Mouse (Mus musculus): Measurements from ENCODE around the gene Cytl1.

The Cytl1 gene

DNA sequence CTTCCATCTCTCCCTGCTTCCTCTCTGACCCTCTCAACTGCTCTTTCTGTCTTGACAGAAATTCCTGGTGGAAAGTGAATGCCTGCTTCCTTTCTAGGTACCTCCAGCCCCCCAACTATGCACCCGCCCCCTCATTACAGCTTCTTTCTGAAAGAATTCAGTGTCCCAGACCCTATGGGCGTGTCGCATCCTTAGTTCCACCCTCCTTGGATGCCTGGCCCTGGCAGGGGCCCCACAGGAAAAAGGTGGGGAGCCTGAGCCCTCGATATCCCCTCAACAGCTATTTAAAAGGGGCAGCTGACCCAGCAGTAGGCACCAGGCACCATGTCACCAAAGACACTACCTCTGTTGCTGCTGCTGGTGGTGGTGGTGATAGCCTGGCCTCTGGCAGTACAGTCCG lies at the start of gene Cytl1:
TSS of gene Cytl1 (plus strand) at position 296 of the 400 bp plus-strand sequence.
- no peak for DNase-seq

DNA sequence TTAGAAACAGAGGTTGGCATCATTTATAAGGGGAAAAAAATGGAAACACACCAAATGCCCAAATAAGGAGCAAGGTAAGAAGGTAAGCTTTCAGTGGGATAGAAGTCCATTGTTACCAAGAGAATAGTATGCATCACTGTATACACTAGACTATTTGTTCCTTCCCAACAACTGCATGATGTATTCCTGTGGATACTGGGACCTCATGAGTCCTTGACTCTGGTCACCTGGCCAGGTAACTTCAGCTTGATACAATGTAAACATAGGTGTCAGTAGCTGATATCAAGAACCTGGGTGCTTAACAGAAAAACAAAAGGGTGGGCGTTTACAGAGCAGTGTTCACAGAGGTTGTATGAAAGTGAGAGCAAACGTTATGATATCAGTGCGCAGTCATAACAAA lies 42.6 kb upstream of the Cytl1 start:
- no peak for DNase-seq

DNA sequence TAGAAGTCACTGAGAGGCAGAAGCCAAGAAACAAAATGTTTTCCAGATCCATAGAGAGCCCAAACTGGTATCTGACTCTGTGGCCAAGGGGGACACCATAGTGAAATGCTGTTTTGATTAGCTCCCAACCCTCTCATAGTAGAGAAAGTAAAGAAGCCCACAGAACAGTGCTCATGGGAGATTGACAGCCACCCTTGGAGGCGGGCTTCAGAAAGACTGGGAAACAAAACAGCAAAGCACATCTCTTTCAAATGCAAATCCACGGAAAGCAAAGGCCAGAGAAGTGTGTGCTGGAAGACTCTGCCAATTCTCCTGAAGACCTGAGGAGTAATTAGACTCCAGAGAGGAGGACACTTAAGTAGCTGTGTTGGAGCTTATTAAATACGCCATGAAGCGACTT lies 39.5 kb upstream of the Cytl1 start:
- no peak for DNase-seq

DNA sequence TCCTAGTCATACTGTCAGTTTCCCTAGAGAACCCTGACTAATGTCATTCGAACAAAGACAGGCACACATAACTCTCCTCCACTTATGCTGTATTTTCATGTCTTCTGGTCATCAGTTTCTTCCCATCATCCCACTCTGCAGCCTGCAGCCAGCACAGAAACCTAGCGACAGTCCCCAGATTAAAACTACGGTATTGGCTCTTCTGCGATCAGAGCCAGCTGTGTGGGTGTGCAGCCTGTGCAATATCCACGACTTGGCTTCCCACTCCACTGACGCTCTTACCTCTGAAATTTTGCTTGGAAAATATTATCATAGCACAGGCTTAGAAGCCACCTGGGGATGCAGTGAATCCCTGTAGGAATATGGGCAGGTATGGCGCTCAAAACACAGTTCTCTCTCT lies 38.0 kb upstream of the Cytl1 start:
- DNase-seq, result no peak

DNA sequence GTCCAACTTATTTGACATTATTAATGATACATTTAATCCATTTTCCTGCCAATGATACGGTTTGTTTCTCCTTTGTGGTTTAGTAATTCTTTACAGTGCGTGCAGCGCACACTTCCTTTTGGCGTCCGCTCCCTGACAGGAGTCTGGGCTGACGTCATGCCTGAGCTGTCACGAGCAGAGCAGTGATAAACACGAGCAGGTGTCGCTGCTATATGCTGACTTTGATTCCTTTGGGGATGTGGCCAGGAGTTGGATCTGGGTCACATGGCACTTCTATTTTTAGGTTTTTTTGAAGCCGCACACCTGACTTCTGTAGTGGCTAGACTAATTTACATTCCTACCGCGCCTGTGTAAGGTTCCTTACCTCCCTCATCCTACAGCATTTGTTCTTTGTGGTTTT lies 35.6 kb upstream of the Cytl1 start:
- DNase-seq, result peak; percentile 13 to 17

DNA sequence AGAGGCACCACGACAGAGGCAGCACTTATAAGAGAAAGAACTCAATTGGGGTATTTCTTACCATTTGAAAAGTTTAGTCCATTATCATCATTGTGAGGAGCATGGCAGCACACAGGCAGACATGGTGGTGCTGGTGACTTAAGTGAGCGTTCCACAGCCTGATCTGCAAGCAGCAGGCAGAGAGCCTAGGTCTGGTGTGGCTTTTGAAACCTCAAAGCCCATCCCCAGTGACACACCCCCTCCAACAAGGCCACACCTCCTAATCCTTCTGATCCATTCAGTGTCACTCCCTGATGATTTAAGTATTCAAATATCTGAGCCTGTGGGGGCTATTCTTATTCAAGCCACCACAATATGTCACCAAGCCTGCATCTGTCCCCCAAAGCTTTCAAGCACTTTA lies 30.4 kb upstream of the Cytl1 start:
- DNase-seq, result no peak

DNA sequence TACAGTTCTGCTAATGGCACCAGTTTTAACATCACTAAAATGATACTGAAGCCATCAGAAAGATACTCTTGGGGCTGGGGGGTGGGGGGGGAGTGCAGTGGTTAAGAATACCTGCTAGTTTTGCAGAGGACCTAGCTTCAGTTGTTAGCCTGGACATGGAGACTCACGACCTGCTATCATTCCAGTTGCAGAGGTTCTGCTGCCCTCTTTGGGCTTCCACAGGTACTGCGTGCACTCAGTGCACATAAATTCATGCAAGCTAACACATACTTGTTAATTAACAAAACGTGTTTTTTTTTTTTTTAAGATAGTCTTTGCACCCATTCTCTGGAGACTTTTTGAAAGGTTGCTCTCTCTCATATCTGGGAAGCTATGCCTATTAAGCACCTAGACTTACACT lies 27.2 kb upstream of the Cytl1 start:
- peak in 1 of 2 experiments; percentile 43 for DNase-seq

DNA sequence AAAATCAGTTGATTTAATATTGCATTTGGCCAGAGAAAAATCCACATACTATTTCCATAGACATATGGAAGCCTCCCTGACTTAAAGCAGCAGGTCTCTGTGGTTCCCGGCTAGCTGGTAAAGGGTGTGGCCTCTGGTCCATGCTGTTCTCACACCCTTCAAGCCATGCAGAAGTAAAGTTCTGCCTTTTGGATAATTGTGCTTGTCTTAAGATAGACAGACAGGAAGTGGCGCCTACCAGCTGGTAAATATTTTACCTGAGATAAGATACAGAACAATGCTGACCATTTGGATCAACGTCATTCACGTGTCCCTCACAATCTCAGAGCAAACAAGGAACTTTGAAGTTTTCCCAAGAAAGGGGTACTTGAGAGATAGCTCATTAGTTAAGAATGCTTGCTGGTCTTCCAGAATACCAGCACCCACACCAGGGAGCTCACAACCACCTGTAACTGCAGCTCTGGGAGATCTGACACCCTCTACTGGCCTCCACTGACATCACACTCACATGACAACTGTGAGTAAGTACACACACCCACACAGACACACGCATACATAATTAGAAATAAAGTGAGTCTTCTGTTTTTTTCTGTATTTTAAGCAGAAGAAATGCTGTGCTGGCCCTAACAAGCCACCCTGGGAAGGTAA lies 25.9 kb upstream of the Cytl1 start:
- no peak for DNase-seq

DNA sequence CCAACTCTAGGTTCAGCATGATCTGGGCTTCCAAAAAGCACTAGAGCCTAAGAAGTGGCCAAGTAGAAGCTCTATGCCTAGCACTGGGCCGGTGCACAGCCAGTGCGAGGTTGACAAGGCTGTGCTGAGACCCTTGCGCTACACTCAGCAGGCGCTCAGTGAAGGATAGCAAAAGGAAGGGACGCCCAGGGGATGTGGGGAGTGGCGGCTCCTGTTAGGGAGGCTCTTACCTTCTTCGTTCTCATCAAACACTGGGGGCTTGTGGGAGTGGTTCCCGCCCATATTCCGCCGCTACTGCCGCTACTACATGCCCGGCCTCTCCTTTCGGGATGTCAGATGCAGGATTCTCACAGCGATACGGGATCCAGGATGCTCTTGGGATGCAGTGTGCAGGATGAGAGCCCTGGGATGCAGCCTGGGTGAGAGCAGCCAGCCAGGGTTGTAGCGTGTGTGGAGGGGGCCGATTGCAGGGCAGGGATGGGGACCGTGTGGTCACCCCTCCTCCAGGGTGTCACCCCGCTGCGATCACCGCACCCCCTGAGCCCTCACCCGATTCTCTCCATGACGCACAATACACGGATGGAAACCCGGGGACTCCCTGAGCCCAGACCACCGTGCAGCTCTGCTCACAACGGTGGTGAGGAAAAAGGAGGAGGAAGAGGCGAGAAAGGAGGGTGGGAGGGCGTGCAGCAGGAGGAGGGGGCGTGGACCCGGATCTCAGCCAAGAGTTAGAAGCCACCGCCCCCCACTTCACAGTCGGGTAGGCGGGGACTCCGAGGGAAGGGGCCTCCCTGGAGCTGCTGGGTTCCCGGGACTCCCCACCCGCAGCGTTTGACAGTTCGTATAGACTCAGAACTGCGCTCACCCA lies 18.6 kb upstream of the Cytl1 start, which contains the start of gene Stk32b:
TSS of gene Stk32b (minus strand) at position 667 of the 868 bp plus-strand sequence.
- DNase-seq, result peak; percentile 42 to 55

DNA sequence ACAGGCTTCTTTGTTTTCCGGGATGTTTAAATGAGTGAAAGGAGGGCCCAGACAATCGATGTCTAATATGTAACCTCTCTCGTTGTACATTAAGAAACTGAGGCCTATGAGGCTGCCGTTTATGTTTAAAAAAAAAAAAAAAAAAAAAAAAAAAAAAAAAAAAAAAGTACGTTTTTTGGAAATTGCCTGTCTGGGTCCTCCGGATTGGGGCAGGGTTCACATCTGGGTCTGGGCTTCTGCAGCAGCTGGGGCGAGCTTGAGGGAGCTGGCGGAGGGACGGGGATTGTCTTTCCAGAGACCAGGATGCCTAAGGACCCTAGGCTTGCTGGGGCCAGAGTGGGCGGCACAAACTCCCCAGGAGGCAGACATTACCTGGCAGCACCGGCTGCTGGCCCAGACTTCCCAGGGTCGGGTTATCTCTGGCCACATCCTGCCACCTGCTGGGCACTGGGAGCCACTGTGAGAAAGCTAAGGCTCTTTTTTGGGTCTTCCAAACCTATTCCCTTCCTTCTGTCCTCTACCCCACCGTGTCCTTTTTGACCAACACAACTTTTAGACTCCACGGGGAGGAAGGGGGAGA lies 17.8 kb upstream of the Cytl1 start:
- DNase-seq, result peak; percentile 70 to 82

DNA sequence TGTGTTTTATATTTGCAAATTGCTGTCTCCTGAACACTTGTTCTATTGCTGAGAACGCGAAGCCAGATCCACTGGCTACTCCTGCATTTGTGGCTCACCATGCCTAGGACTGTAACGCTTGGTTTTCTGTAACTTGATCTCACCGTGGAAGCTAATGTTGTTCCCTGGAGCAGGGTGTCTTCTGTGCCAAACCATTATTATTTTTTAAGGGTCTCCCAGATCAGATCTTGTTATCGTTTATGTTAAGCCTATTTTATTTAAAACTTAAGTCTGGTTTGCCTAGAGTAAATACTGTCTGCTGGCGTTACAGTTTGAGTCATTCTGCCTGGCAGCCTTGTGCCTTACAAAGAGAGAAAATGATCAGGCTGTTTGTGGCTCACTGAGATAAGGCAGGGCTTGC lies 14.6 kb upstream of the Cytl1 start:
- no peak for DNase-seq

DNA sequence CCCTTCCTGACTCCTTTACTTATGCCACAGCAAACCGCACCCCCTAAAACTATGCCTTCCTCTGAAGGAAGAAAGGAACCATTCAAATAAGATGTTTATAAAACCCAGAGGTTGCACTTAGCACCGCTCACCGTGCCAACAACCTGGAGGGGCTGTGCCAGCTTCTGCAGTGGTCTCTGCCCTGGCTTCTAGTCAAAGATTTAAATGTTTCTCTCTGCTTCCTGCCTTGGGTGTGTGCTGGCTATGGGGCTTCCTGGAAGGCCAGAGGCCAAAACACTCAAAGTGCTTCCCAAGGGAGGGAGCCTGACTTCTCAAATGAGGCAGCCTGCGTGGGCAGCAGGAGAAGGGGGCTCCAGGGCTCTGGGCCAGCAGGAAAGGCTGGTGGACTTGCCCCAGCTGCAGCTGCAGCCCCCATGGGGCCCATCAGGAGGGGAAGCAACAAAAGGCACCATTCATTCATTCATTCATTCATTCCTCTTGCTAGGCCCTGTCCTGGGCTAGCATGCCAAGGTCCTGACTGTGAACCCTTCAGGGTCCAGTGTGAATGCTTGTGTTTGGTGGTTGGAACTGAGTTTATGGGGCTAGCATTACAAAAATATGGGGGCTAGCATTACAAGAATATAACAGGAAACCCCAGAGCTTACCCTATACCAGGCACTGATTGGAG lies 10.0 kb upstream of the Cytl1 start:
- DNase-seq, result no peak

DNA sequence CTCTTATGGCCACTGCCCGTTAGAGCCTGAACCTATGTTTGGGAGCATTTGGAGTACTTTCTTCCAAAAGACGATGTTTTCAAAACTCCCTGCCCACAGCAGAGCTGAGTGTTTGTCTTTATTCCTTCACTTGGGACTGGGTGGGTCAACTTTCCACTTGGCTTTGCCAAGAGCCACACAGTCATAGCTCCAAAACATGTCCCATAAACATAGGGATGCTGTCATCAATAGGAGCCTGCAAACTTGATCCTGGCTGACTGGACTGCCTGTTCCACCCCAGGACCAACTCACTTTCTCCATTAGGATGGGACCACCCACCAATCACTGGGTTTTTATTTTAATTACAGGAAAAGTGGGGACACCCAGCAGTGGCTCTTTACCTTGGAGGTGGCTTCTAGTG lies 4.5 kb upstream of the Cytl1 start:
- no peak for DNase-seq

DNA sequence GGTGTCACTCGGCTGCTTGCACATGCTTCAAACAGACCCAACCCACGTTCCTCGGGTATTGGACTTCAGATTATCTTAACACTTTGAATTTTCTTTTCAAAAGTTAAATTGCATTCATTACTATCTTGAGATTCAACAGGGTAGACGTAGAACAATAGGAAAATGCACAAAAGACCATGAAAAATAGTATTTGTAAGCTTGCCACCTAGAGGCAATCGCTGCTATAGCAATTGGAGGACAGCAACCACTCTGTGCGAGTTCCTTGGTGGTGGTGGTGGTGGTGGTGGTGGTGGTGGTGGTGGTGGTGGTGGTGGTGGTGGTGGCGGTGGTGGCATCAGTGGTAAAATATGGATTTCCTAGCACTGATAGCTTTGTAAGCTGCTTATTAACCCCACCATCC lies 894 bp downstream of the Cytl1 start:
- DNase-seq, result peak in 1 of 2 experiments; percentile 9

DNA sequence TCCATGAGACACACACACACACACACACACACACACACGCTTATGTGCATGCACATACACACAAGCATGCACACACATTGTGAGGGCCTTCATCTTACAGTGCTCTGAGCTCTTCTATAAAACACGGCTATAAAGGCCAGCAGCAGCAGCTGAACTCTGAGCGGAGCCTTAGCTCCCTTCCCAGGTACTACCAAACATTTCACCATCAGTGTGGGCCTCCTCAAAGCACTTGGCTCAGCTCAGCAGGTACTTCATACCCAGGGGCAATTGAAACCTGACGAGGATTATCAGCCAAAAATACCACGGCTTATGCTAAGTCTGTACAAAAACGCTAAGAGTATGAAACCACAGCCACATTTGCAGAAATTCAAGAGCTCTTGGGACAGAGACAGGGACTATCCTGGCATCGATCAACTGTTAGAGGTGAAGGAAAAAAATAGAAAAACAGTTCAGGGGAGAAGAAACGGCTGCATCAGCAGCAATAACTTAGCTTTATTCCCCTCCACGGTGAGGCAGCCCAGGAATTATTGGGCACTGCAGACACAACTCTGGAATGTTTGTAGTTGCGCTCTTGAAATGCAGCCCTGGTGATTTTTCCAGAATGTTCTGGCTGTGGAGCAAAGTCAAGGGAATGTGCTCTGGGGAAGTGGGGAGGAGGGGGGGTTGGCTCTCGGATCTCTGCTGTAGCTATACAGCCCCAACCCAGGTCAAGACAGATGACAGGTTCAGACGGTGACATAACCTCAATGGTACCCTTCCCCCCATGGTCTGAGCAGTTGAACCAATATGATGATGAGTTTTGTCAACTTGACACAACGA lies 8.8 kb downstream of the Cytl1 start:
- no peak for DNase-seq

DNA sequence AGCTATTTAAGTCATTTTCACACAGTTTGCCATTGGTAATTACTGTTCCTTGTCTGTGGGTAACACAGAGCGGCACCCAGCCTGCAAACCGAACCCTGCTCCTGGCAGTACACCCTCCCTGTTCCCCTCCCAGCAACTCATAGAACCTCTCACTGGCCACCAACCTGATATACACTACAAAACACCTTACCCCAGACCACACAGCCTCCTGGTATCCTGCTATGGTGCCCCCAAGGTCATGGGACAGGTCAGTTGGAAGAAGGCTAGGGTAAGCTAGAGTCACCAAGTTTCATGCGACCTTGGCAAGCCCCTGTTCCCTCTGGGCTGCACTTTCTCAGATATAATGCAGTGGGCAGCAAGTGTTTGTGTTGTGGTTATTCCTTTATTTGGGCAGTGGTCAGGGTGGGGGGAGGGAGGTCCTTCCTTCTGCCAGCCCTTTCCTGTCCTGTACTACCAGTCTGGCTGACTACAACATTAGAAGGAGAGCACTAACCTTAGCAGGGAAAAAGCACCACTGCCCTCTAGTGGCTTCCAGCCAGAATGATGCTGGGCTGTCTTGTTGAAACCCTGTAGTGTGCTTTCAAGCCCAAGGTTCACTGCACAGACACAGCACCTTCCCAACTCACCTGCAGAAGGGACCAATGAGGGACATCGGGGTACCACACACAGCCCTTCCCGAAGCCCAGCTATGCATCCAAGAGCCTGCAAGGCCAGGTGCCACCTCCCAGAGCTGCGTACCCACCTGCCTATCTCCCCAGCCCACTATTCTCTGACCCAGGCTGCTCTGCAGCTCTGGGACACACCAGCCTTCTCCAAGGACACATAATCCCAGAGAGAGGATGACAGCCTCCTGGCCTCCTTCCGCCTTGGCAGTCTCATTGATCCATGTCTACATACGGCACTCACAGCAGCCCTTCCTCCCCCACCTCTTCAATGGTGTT lies 17.0 kb downstream of the Cytl1 start:
- DNase-seq, result peak; percentile 70 to 82

DNA sequence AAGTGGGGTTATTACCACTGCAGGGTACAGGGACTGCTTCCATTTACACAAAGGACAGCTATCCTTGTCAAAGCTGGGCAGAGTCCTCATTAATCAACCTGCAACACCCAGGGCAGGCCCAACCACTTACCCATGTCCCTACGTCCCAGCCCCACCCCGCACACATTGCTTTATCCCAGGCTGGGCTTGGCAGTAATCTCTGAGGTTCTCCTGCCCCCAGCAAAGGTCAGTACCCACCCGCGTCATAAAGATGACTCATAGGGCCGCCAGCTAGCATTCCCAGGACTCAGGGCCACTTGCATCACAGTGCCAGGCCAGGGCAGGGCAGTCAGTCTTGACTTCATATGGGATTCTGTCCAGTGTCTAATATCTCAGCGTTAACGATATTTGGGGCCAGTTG lies 18.0 kb downstream of the Cytl1 start:
- DNase-seq, result no peak

DNA sequence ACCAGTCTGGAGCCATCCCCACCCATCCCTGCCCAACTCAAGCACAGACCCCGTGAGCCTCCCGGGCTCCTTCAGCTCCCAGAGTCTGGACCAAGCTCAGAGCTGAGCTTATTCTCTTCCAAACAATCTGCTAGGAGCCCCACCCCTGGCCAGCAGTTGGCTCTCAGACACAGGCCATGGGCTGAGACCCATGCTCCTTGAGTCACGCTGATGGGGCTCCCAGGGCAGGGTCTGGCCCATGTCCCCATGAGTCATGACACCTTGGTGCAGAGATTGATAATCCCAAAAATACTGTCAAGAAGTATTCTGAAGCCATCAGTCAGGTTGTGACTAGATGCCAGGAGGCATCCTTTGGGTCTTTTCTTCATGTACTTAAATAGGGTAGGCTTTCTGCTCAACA lies 26.7 kb downstream of the Cytl1 start:
- DNase-seq, result no peak

DNA sequence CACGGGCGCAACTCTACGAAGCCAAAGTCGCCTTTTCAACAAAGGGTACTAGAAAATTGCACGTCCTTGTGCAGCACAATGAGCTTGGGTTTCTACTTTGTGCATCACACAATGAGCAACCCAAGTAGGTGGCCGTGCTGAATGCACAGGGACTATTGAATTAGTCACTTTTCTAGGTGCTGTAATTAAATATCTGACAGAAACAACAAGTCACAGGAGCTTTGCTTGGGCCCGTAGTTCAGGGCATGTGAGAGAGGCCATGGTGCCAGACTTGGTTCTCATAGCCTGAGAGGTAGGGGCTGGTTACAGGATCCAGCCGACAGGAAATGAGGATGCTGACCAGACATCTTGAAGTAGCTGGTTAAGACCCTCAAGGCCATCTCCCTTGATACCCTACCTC lies 30.5 kb downstream of the Cytl1 start:
- no peak for DNase-seq

DNA sequence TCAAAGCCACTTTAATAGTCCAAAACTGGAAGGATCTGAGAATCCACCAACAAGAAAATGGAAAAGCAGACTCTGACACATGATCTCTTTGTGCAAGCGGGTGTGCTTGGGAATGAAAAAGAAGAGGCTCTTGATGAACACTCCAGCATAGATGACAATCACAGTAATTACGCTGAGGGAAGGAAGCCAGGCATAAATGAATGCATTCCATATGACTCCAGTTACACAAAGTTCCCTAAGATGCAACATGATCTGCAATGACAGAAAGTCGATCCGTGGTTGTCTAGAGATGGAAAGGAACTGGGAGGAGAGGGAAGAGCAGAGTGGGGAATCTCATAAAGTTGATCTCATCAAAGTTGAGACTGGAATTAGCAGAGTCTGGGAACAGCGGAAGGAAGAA lies 31.9 kb downstream of the Cytl1 start:
- no peak for DNase-seq

DNA sequence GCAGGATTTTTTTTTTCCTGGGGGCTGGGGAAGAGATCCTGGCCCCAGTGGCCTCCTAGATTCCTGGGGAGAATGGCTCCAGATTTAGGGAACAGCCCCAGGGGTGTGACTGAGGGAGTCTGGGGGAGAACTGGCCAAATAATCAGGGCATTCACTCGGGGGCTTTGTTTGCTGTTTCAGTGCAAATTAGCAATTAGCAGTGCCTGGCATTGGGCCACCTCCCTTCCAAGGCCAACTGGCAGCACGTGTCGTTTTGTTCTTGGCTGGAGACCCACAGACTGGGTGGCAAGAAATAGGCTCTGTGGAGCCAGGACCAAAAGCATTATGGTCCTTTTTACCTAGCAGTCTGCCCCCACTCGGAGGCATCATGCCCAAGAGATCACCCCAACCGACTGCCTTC lies 33.7 kb downstream of the Cytl1 start:
- DNase-seq, result peak; percentile 23 to 56

All from kidney, postnatal 36 days (tissue).